Mouse (Mus musculus) lung, postnatal 36 days (tissue): ENCODE measurements around the gene Maml2.

Source experiments
- DNase-seq: peaks from one replicate; pipeline ENCODE4 v3.0.0; 2022; ENCODE audit warnings: mixed read lengths

Gene Maml2

GRCm38 (mm10) chr9:13297668-13298512 lies at the start of gene Maml2:
Maml2 (plus strand) TSS chr9:13297957.
- peak; percentile 75 for DNase-seq

DNA sequence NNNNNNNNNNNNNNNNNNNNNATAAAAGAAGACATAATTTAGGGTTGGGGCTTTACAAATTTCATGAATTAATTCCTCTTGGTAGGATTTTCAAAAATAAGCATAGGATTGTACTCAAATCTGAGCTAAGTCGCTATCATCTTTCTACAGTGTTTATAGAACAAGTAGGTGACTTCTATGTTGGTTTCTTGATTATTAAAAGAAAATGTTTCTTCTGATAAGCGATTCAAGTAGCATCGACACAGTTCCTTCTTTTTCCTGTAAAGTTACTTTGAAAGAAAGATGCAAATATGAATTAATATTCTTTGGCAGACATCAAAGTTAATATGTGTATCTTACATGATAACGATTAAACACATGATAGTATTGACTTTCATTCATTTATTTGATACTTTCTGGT lies 49.7 kb upstream of the Maml2 start:
- DNase-seq = no peak

DNA sequence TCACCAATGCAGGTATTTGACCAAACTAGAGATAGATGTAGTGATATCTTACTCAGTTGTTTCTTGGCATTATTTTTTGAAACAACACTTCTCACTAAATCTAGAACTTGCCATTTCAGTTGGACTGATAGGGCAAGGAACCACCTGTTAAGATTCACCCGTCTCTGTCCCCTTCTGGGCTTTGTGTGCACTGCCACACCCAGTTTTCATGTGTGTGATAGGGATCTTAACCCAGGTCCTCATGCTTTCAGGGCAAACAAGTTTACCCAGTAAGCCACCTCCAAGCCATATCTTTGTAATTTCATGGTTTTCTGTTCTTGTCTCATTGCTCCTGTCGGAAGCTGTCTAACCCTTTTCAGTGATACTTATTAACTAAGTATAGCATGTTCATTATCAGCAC lies 46.5 kb upstream of the Maml2 start:
- no peak for DNase-seq

GRCm38 (mm10) chr9:13256726-13257125 lies 41.0 kb upstream of the Maml2 start:
- DNase-seq = no peak

- no peak for DNase-seq
These were observed 39.6 kb upstream of the Maml2 start for GRCm38 (mm10) chr9:13258173-13258572.

- DNase-seq = no peak
These were observed 36.8 kb upstream of the Maml2 start for GRCm38 (mm10) chr9:13260980-13261379.

DNA sequence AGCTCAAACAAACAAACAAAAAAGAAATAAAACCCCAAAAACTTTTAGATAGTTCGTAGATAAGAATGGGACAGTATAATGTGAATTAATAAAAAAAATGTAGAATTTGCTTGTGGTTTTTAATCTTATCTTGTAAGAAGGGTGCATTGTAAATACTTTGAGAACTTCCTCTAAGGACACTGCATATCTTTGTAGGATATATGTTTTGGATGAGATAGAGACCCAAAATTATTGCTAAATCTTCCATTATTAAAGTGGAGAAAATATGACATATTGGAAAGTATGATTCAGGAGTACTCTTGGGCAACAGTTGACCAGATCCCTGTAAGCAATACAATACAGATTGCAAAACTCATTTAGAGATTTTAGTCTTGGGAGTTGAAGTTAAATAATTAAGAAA lies 24.5 kb upstream of the Maml2 start:
- no peak for DNase-seq

DNA sequence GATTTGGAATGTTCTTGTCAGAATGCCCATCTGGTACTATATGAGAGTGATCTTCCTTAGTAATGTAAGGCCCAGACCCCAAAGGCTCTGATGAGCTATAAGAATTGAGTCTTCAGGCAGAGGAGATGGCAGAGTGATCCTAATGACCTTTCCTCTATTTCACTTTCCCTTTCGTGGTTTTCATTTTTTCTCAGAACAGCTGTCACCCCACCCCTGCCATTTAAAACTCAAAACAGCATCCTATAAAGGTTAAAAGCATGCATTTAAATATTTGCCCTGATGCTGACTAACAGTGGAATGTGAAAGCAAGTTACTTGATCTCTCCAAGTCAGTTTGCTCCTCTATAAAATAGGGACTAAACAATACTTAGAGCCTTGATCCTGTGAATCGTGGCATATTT lies 10.3 kb upstream of the Maml2 start:
- DNase-seq = no peak

GRCm38 (mm10) chr9:13296274-13297121 lies 1.3 kb upstream of the Maml2 start:
- peak; percentile 95 for DNase-seq

- no peak for DNase-seq
These were observed 562 bp upstream of the Maml2 start for GRCm38 (mm10) chr9:13297122-13297667.

DNA sequence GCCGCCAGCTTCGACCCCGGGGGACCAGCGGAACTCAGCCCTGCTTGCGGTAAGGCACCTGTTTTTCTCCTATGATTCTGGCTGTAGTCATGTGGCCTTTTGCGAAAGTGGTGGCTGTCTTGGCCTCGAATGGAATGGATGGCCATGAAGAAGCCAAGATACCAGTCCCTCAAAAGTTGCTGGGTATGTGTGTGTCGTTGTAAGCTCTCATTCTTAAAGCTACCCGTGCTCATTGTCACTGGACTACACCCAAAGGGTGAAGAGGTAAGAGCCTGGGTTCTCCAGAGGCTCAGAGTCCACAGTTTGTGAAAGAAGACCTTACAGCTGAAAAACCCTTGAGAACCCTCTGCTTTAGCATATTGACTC lies 739 bp downstream of the Maml2 start:
- DNase-seq = no peak

- DNase-seq = peak; percentile 49
These were observed 1.4 kb downstream of the Maml2 start for GRCm38 (mm10) chr9:13299190-13299589.

DNA sequence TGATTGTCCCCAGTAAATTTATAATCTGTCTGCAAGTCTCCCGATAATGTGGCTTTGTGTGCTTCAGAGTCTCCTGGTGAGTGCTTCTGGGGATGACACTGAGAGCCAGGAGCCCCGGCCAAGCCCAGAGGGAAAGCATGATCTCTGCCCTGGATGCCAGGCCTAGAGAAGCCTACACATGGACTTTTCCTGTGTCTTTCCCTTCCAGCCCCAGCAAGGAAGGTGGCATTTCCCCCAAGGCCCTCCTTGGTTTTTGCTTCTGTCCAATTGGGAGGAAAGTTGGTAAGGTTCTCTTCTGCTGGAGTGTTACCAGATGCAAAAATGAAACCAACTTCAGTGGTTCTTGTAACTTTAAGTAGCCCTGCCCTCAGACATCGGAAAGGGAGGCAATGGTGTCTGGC lies 2.3 kb downstream of the Maml2 start:
- DNase-seq = peak; percentile 54

DNA sequence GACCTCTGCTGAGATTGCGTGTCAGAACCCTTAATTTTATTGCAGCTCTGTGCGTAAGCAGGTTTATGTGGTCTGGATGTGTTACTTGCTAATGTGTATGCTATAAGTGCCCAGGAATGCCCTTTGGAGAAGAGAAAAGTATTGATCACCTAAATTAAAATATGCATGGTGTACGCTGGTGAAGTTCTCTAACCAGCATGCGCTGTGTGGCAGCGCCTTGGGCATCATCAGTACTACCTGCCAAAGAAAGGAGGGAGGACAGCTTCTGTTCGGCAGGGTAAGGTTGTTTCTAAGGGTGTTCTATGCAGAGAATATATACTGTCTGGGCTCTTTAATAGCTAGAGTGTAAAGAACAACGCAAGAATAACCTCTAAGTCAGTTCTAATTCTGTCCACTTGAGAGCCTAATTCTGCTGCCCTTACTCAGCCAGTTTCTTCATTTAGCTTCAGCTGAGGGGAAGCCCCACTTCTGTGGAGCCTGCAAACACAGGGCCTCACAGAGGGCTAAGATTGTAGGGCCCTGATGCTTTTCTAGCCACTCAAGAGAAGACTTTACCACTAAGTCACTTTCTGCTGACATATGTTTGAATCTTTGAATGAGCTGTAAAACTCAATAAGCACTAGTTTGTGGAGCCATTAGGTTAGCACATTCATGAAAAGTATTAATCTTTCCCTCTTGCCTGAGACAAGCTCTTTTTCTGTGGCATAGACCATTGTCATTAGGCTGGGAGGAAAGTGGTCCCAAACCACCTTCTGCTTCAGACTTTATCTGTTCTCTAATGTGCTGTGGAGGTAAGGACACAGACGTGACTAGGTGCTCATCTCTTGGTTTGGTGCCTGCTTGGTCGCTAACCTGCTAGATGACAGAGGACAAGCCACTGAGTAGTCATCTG lies 3.4 kb downstream of the Maml2 start:
- DNase-seq = no peak

DNA sequence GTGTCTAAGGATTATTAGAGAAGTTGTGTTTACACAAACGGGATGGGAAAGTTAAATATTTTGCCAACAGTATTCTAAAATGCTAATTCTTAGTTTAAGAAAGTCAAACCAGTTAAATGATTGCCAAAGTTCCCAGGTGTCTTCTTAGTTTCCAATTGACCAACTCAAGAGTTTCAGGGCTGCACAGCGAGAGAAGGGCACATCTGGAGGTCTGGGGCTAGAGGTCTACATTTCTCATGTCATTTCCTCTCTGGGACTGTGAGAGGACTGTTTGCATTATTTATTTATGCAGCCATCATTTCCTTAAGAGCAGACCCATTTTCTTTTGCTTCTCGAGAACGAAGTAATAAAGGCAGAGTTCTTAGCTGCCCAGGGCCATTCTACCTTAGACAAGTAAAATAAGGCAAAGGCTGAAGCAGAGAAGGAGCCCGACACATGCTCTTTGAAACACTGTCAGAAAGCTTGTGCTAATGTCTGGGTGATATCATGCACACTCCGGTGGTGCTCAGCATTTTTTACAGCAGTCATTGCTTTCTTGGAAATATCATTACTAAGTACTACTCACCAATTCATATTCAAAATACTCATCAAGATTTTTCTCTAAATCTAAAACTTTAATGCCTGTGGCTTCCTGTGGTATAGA lies 4.5 kb downstream of the Maml2 start:
- DNase-seq = no peak

GRCm38 (mm10) chr9:13303099-13303771 lies 5.5 kb downstream of the Maml2 start:
- no peak for DNase-seq

DNA sequence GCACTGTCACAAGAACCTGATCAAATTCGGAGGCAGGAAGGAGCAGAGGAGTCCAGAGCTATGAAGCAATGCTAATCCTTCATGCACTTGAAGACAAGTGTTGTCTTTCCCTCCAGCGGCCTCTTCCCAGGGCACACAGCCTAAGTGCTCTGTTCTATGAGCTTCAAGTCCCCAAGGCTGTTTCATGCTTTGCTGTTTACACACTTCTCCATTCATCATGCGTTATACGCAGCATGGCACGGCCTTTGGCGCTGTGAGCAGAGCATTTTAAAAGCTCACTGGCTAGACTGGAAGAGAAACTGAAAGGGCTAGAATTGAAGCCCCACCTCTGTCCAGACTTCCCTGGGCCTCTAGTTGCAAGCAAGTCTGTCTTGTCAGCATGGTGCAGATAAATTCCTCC lies 6.2 kb downstream of the Maml2 start:
- DNase-seq = peak; percentile 84

DNA sequence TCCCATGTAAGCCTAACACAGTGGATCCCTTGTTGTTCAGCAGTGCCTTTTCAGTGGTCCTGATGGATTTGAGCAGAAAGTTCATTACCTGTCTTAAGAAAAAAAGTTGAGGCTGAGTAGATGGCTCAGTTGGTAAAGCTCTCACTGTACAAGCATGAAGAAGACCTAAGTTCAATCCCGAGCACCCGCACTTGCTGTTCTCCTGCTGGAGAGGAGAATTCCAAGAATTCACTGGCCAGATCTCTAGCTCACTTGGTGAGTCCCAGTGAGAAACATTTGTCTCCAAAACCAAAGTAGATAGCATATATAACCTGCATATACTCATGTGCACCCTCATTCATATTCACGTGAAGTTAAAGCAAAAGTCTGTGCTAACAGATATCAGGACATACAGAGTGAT lies 8.7 kb downstream of the Maml2 start:
- DNase-seq = no peak

DNA sequence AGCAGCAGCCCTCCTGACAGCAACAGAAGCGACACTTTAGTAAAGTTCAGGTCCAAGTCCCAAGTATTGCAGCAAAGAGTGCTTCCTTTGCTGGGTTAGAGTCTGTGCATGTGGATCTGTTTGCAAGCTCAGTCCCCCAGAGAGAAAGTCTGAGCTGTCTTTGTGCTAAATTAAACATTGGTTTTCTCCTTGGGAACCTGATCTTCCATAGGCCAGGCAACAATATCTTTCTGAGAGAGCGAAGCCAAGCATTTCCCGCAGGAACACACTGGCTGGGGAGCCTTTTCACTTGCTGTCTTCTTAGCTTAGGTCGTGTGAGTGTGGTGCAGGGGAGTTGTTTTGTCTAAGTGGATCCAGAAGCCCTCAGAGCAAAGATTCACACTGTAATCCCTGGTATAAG lies 9.5 kb downstream of the Maml2 start:
- DNase-seq = no peak

- DNase-seq = no peak
These were observed 11.0 kb downstream of the Maml2 start for GRCm38 (mm10) chr9:13308718-13309117.

DNA sequence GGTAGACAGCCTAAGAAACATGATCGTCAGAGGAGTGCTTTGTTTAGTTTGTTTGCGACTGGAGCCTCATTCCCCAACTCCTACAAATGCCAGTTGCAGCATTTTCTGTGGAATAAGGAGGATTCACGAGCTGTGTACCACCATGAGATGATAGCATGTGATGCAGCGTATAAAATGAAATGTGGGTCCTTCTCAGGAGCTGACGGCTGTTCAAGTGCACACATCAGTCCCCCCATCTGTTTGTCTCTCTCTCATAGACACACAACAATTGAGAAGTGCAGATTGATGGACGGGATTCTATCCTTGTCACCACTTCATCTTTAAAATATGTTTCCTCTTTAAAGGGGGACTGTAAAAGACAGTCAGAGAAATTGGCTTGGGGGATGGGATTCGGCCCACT lies 12.1 kb downstream of the Maml2 start:
- no peak for DNase-seq

DNA sequence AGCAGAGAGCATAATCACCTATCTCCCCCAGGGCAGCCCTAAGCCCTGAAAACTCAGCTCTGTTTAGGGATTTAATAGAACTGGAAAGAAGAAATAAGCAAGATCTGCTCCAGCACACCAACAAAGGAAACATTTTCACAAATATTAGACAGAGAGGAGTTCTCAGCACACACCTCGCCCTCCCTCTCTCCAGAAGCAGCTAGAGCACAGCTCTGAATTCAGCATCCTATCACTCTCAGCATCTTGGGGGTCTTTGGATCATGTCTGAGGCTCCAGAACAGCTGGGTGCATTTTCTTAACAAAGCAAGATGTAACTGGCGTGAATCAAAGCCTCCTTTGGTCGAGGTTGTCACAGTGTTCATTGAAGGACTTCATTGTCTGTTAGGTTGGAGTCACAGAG lies 12.5 kb downstream of the Maml2 start:
- no peak for DNase-seq
